Mouse (Mus musculus): ENCODE measurements around the gene Smim6. TPM values are rescaled to one million over a fixed set of nuclear protein-coding genes. Genes with fewer than 3 reads are reported as not detected.

The Smim6 gene
- total and polyA plus RNA-seq, 3 experiments, result 1.2 to 3.8 TPM; not detected in 1

DNA sequence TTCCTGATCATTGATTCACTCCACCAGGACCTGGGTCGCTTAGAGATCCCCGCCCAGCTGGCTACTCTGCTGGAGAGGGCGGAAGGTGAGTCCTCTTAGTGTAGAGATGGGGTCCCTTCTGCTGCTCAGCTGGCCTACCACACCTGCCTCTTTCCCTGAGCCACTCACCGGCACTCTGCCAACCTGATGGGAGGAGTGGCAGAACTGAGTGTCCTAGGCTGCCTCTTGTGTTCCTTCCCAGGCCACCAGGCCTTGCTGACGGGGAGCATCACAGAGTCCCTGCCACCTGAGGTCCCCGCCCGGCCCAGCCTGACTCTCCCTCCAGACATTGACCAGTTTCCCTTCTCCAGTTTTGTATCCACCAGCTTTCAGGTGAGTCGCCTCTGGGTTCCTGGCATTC, 33.7 kb upstream of the Smim6 start:
- Histone ChIP-seq H3K79me2 (ENCODE audit: control insufficient read depth, insufficient read depth, low read length, poor library complexity) (no peaks in the 10 kb centered on the region), H3K9ac (ENCODE audit: control insufficient read depth, low read depth, low read length, poor library complexity, severe bottlenecking) (no peak overlapping the region), H3K4me1 (ENCODE audit: control insufficient read depth in 1 of 2, insufficient read depth in 2 of 2, low read length in 2 of 2) (peaks cover 0 to 11% of the 10 kb centered on the region in 2 experiments; a peak in 2 of 4 replicates), H3K36me3 (ENCODE audit: control insufficient read depth in 1 of 2, insufficient read depth in 2 of 2, low read length in 2 of 2) (peaks cover 0 to 7% of the 10 kb centered on the region in 2 experiments; a peak in 2 of 4 replicates), H3K4me3 (ENCODE audit: control insufficient read depth in 1 of 2, insufficient read depth in 1 of 2, low read depth in 2 of 2, low read length in 2 of 2) (no peak overlapping the region), H3K27ac (ENCODE audit: control insufficient read depth, low read depth, low read length) (no peak overlapping the region), H3K27me3 (ENCODE audit: control insufficient read depth in 1 of 2, insufficient read depth in 2 of 2, low read length in 2 of 2) (no peaks in the 10 kb centered on the region), H3K9me3 (replicated peaks; ENCODE audit: insufficient read depth, low read length) (no peaks in the 10 kb centered on the region)
- TF ChIP-seq CHD1 (IDR thresholded peaks at IDR 0.05; ENCODE audit: low read depth, low read length), result no peak
- no peak for TF ChIP-seq POLR2AphosphoS2 (IDR thresholded peaks at IDR 0.05; ENCODE audit: low read length)
- TF ChIP-seq RAD21 (IDR thresholded peaks at IDR 0.05; ENCODE audit: low read depth, low read length), result no peak
- DNase-seq (ENCODE audit: low read depth, low spot score), result no peak

DNA sequence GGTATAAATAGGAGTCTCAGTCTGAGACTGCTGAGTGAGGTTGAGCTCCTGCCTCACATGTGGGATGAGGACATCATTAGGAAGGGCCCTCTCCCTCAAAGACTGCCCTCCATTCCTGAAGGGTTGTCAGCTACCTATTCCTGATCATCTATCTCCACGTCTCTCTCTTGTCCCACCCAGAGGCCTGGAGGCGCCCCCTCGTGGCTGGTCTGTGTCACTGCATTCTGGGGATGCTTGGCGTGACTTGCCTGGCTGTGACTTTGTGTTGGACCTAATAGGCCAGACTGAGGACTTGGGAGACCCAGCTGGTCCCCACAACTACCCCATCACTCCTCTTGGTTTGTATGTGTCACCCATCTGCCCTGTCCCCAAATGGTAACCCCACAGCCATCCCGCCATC, 30.8 kb upstream of the Smim6 start:
- peaks cover 0 to 11% of the 10 kb centered on the region in 2 experiments; a peak in 2 of 4 replicates for H3K4me1 ChIP-seq (ENCODE audit: control insufficient read depth in 1 of 2, insufficient read depth in 2 of 2, low read length in 2 of 2)
- no peaks in the 10 kb centered on the region for H3K9me3 ChIP-seq (replicated peaks; ENCODE audit: insufficient read depth, low read length)
- peak; percentile 81 for DNase-seq (ENCODE audit: low read depth, low spot score)
- H3K27me3 ChIP-seq (ENCODE audit: control insufficient read depth in 1 of 2, insufficient read depth in 2 of 2, low read length in 2 of 2), result no peaks in the 10 kb centered on the region
- no peak overlapping the region for H3K27ac ChIP-seq (ENCODE audit: control insufficient read depth, low read depth, low read length)
- no peaks in the 10 kb centered on the region for H3K79me2 ChIP-seq (ENCODE audit: control insufficient read depth, insufficient read depth, low read length, poor library complexity)
- H3K36me3 ChIP-seq (ENCODE audit: control insufficient read depth in 1 of 2, insufficient read depth in 2 of 2, low read length in 2 of 2), result peaks cover 0 to 7% of the 10 kb centered on the region in 2 experiments; a peak in 2 of 4 replicates
- no peak overlapping the region for H3K4me3 ChIP-seq (ENCODE audit: control insufficient read depth in 1 of 2, insufficient read depth in 1 of 2, low read depth in 2 of 2, low read length in 2 of 2)
- H3K9ac ChIP-seq (ENCODE audit: control insufficient read depth, low read depth, low read length, poor library complexity, severe bottlenecking), result no peak overlapping the region
- no peak for TF ChIP-seq RCOR1 (IDR thresholded peaks at IDR 0.05; ENCODE audit: low read depth, low read length)
- no peak for TF ChIP-seq POLR2A (IDR thresholded peaks at IDR 0.05; ENCODE audit: control insufficient read depth in 1 of 2, insufficient read depth in 1 of 2, low read depth in 1 of 2, low read length in 2 of 2, poor library complexity in 1 of 2)
- no peak for TF ChIP-seq MEF2A (IDR thresholded peaks at IDR 0.05; ENCODE audit: extremely low read depth, insufficient replicate concordance, low read depth, low read length, poor library complexity, severe bottlenecking)
- TF ChIP-seq NELFE (IDR thresholded peaks at IDR 0.05; ENCODE audit: low read depth, low read length), result no peak
- no peak for TF ChIP-seq POLR2AphosphoS2 (IDR thresholded peaks at IDR 0.05; ENCODE audit: low read length)
- TF ChIP-seq ZNF384 (IDR thresholded peaks at IDR 0.05; ENCODE audit: low read depth, low read length), result no peak
- TF ChIP-seq ZMIZ1 (IDR thresholded peaks at IDR 0.05; ENCODE audit: low read depth, low read length), result no peak
- TF ChIP-seq POLR2AphosphoS5 (IDR thresholded peaks at IDR 0.05; ENCODE audit: borderline replicate concordance, low read depth, low read length), result no peak
- TF ChIP-seq GABPA (IDR thresholded peaks at IDR 0.05; ENCODE audit: low read depth, low read length), result no peak
- TF ChIP-seq MYC (IDR thresholded peaks at IDR 0.05; ENCODE audit: low read depth, low read length), result no peak
- no peak for TF ChIP-seq NRF1 (IDR thresholded peaks at IDR 0.05; ENCODE audit: insufficient read depth, low read depth, low read length, poor library complexity, severe bottlenecking)
- no peak for TF ChIP-seq ETS1 (IDR thresholded peaks at IDR 0.05; ENCODE audit: low read depth, low read length)
- no peak for TF ChIP-seq MXI1 (IDR thresholded peaks at IDR 0.05; ENCODE audit: low read depth, low read length)
- no peak for TF ChIP-seq E2F4 (IDR thresholded peaks at IDR 0.05; ENCODE audit: borderline replicate concordance, low read depth, low read length)
- TF ChIP-seq USF1 (IDR thresholded peaks at IDR 0.05; ENCODE audit: low read depth, low read length), result no peak
- TF ChIP-seq UBTF (IDR thresholded peaks at IDR 0.05; ENCODE audit: borderline replicate concordance, insufficient read depth, low read depth, low read length), result no peak
- TF ChIP-seq CHD2 (IDR thresholded peaks at IDR 0.05; ENCODE audit: low read length), result no peak
- peak; percentile 83 for TF ChIP-seq ZC3H11A (IDR thresholded peaks at IDR 0.05; ENCODE audit: low read depth, low read length)
- no peak for TF ChIP-seq KAT2A (conservative IDR thresholded peaks at IDR 0.05; ENCODE audit: low read depth, low read length)
- no peak for TF ChIP-seq BHLHE40 (IDR thresholded peaks at IDR 0.05; ENCODE audit: borderline replicate concordance, low read depth, low read length)
- no peak for TF ChIP-seq USF2 (IDR thresholded peaks at IDR 0.05; ENCODE audit: borderline replicate concordance in 1 of 2, insufficient read depth in 1 of 2, low read depth in 1 of 2, low read length in 2 of 2)
- TF ChIP-seq SMC3 (IDR thresholded peaks at IDR 0.05; ENCODE audit: low read depth, low read length), result peak; percentile 98
- no peak for TF ChIP-seq GATA1 (IDR thresholded peaks at IDR 0.05; ENCODE audit: low read depth, low read length)
- TF ChIP-seq CHD1 (IDR thresholded peaks at IDR 0.05; ENCODE audit: low read depth, low read length), result no peak
- TF ChIP-seq MYB (IDR thresholded peaks at IDR 0.05; ENCODE audit: low read depth, low read length), result no peak
- no peak for TF ChIP-seq ZKSCAN1 (IDR thresholded peaks at IDR 0.05; ENCODE audit: low read depth, low read length)
- TF ChIP-seq HCFC1 (IDR thresholded peaks at IDR 0.05; ENCODE audit: low read depth, low read length), result 0 out of 2 replicates have a peak, but pooled peaks have one; percentile 13
- no peak for TF ChIP-seq ELF1 (IDR thresholded peaks at IDR 0.05; ENCODE audit: low read depth, low read length)
- no peak for TF ChIP-seq MAFK (IDR thresholded peaks at IDR 0.05; ENCODE audit: borderline replicate concordance, low read depth, low read length)
- TF ChIP-seq EP300 (IDR thresholded peaks at IDR 0.05; ENCODE audit: low read depth in 1 of 2, low read length in 2 of 2), result no peak

Measured in MEL (cell line).